Mouse (Mus musculus) cerebellum, postnatal 10 days (tissue): ENCODE results near the gene Mgat2.
A peak's percentile ranks its signal among the peaks of the same experiment; 100 is the strongest.

Experiments used
- DNase-seq, 2 experiments: peaks; one replicate each; pipeline ENCODE4 v3.0.0; 2021; ENCODE audit warnings: mixed read lengths in 2 of 2

Gene Mgat2

DNA sequence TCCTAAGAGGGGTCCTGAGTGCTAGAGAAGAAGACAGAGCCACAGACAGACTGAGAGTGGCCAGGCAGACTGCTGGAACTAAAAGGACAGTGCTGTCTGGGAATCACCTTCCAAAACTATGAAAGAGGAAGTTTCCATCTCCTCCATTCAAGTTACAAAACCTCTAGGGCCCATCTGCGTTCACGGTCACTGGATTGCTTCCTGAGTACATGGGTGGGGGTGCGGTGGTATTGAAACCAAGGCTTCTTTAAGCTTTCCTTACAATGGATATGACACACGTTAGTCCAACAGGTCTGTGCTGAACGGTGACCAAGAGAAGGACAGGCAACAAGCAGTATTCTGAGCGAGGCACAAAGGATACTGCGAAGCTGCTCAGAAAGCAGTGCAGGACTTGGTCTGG, 30.4 kb downstream of the Mgat2 start:
- no peak for DNase-seq

DNA sequence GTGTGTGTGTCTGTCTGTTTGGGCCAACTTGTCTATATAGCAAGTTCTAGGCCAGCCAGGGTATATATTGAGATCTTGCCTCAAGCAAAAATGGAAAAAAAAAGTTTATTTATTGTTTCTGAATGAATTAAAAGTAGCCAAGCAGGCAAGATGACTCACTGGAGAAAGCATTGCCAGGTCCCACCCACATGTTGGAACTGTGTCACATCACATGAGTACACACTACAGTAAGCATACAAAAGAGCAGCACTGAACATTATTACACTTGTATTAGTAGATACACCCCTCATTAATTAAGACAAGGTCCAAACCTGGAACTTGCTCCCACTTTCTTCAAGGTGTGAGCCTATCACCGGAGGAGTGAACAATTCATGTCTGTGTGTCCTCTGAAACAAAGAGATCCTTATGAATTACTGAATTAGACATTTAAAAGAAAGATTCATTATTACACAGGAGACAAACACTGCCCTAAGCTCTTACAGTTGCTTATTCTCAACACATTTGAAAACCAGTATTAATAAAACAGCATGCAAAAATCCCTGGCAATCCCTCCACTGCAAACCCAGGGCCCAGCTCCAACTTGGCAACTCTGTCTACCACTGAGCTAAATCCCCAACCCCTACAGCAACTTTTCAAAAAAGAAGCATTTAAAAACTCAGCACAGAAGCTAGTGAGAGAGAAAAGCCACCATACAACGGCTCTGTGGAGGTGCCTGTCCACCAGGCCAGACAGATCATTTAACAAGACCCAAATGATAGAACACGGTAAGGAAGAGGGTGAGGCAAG, 31.2 kb downstream of the Mgat2 start:
- DNase-seq: peak in 1 of 2 experiments; percentile 19

- no peak for DNase-seq
These were observed 32.6 kb downstream of the Mgat2 start for GRCm38 (mm10) chr12:69216587-69216986.

DNA sequence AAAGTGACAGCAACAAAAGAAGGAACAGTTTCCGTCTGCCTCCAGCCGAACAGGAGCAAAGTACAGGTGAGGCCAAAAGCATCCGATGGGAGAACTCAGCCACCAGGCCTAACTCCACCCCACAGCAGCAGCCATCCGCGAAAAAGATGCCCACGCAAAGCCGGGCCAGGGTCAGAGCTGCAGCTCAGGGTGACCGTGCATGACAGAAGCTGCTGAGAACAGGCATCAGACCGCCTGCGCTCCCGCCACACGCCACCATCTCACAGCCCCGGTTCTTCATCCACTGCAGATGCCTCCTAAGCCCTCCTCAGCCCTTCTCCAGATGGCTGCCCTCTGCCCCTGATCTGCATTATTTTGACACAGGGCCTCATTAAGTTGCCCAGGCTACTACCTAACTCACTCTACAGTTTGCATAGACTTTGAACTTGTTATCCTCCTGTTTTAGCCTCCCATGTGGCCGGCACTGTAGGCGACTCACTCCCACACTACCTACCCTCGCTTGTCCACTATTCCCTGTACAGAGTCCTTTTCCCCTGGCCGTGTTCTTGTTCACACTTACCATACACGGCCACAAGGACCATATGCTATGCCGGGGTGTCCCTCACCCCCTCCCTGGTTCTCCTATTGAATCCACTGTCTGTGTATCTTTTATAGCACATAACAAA, 36.8 kb downstream of the Mgat2 start:
- no peak for DNase-seq

DNA sequence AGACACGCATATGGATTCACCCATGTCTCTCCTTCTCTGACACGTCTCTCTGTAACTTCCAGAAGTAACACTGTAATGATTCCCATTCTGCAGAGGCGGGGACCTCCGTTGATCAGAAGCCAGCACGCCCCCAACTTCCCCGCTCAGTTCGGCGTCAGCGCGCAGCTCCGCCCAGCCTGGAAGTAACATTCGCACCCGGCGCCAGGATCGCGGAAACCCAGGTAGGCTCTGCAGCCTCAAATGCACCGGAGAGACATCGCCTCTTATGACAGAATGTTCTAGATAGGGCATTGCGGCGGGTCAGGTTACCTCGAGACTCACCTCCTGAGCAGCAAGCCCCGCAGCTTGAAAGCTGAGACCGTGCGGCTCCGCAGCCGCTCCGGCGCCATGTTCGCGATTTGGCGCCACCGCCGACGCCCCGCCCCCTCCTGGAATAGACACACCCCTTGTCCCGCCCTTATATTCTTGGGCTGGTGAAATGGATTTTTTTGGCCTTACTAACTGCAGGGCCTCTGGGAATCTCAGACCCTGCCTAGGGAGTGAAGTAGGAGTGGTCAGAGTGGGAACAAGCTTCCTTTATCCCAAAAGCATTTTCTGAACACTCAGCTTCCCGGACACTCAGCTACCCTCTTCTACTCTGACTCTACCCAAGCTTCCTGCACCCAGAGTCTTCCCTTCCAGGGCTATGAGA, 44.0 kb downstream of the Mgat2 start, which contains the start of gene Pole2:
Gene Pole2 (minus strand): TSS at position 420 of the 691 bp plus-strand sequence.
- peak; percentile 95 to 96 for DNase-seq

DNA sequence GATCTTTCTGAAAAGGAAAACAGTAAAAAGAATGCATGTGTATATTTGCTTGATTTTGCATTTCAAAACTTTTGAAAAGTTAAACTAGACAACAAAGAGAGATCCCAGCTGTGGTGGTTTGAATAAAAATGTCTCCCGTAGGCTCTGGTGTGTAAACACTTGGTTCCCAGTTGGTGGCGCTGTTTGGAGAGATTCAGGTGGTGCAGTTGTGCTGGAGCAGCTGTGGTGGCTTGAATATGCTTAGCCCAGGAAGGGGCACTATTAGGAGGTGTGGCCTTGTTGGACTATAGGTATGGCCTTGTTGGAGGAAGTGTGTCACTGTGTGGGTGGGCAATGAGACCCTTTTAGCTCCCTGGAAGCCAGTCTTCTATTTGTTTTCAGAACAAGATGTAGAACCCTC, 45.3 kb downstream of the Mgat2 start:
- DNase-seq: peak; percentile 13 to 15

GRCm38 (mm10) chr12:69235782-69236181, 51.8 kb downstream of the Mgat2 start:
- no peak for DNase-seq
